Mouse (Mus musculus) liver, embryonic 12.5 days (tissue): ENCODE results near the gene Gucd1. TPM values are rescaled to one million over a fixed set of nuclear protein-coding genes. Genes with fewer than 3 reads are reported as not detected.
"Not testable (repeated sequence)": the region's sequence is repeated elsewhere in the genome, so short reads cannot be mapped to it uniquely, and the experiment has no call there.

Experiments
- ATAC-seq: fragments of 200-750 bp; cut with Nextera tagmentation; 2 replicates; pipeline ENCODE4 v1.8.0; 2017; ENCODE audit warnings: moderate number of reproducible peaks, mild to moderate bottlenecking, moderate library complexity
- H3K27ac ChIP-seq: fragments of 300-500 bp; sonication (generic); 2 replicates; pipeline ENCODE4 v1.5.1; 2016; ENCODE audit warnings: mild to moderate bottlenecking
- H3K27me3 ChIP-seq: fragments of 300-500 bp; sonication (generic); replicated peaks from 2 replicates; pipeline ENCODE4 v1.6.1; 2016; ENCODE audit warnings: mild to moderate bottlenecking, moderate library complexity
- H3K36me3 ChIP-seq: fragments of 300-500 bp; sonication (generic); 2 replicates; pipeline ENCODE4 v1.6.1; 2016; ENCODE audit warnings: mild to moderate bottlenecking, moderate library complexity
- H3K4me1 ChIP-seq: fragments of 300-500 bp; sonication (generic); 2 replicates; pipeline ENCODE4 v1.6.1; 2016
- H3K4me2 ChIP-seq: fragments of 300-500 bp; sonication (generic); 2 replicates; pipeline ENCODE4 v1.6.1; 2016; ENCODE audit warnings: mild to moderate bottlenecking, moderate library complexity
- H3K4me3 ChIP-seq: fragments of 300-500 bp; sonication (generic); 2 replicates; pipeline ENCODE4 v1.5.1; 2016; ENCODE audit warnings: mild to moderate bottlenecking, moderate library complexity
- H3K9ac ChIP-seq: fragments of 300-500 bp; sonication (generic); 2 replicates; pipeline ENCODE4 v1.6.1; 2016; ENCODE audit warnings: mild to moderate bottlenecking, moderate library complexity
- H3K9me3 ChIP-seq: fragments of 300-500 bp; sonication (generic); replicated peaks from 2 replicates; pipeline ENCODE4 v1.6.1; 2016; ENCODE audit warnings: mild to moderate bottlenecking, moderate library complexity
- WGBS: fragments of 180-500 bp; shearing (Covaris S2); methylation state at CpG from one replicate; pipeline ENCODE4 v1.1.7; 2016; ENCODE audit not compliant: insufficient replicate concordance; 5-methylcytosine and 5-hydroxymethylcytosine counted together
- polyA plus RNA-seq: library from polyadenylated mRNA; unstranded; fragments of >200 nt; fragmentation: Nextera tagmentation; extraction: Ambion mirVana; gene quantifications from 2 replicates; pipeline ENCODE4 v1.2.1, GENCODE M21; 2016

Gucd1 gene
- polyA plus RNA-seq, 1 experiment from 2014 or later: 50.5 TPM

GRCm38 (mm10) chr10:75417363-75418042 is 100.3 kb downstream of the Gucd1 start:
- no peak overlapping the region for H3K4me2 ChIP-seq
- no peaks in the 10 kb centered on the region for H3K9me3 ChIP-seq
- WGBS: 80% methylated on average over 8 of the region's 8 CpGs
- H3K4me3 ChIP-seq: no peak overlapping the region
- no peaks in the 10 kb centered on the region for H3K27me3 ChIP-seq
- no peak overlapping the region for H3K27ac ChIP-seq
- no peak for ATAC-seq
- no peak overlapping the region for H3K9ac ChIP-seq
- no peaks in the 10 kb centered on the region for H3K4me1 ChIP-seq
- H3K36me3 ChIP-seq: no peaks in the 10 kb centered on the region

GRCm38 (mm10) chr10:75414925-75415324 is 102.8 kb downstream of the Gucd1 start:
- 72% methylated on average over 7 of the region's 7 CpGs for WGBS

GRCm38 (mm10) chr10:75412114-75413103 is 105.4 kb downstream of the Gucd1 start:
- H3K4me3 ChIP-seq: no peak overlapping the region
- H3K9me3 ChIP-seq: no peaks in the 10 kb centered on the region
- H3K4me1 ChIP-seq: peaks cover 8% of the 10 kb centered on the region; the same call in 1 of the 2 replicates
- ATAC-seq: peak; percentile 53
- no peaks in the 10 kb centered on the region for H3K36me3 ChIP-seq
- 70% methylated on average over 27 of the region's 27 CpGs for WGBS
- peak overlapping the region; percentile 69 for H3K27ac ChIP-seq
- H3K9ac ChIP-seq: no peak overlapping the region
- H3K27me3 ChIP-seq: no peaks in the 10 kb centered on the region
- no peak overlapping the region for H3K4me2 ChIP-seq

More at GRCm38 (mm10) chr10:75414925-75415324, 102.8 kb downstream of the Gucd1 start:
- Histone ChIP-seq H3K36me3 (no peaks in the 10 kb centered on the region), H3K27ac (no peak overlapping the region), H3K4me3 (no peak overlapping the region), H3K4me1 (peaks cover 8% of the 10 kb centered on the region; the same call in 1 of the 2 replicates), H3K9ac (no peak overlapping the region), H3K9me3 (no peaks in the 10 kb centered on the region), H3K27me3 (no peaks in the 10 kb centered on the region), H3K4me2 (no peak overlapping the region)
- ATAC-seq: no peak

GRCm38 (mm10) chr10:75411343-75412113 is 106.2 kb downstream of the Gucd1 start:
- not testable (repeated sequence) for H3K4me2 ChIP-seq, H3K27me3 ChIP-seq, H3K36me3 ChIP-seq, H3K4me1 ChIP-seq, H3K9me3 ChIP-seq, H3K4me3 ChIP-seq
- ATAC-seq: peak; percentile 68
- 24% methylated on average over 9 of the region's 10 CpGs for WGBS
- Histone ChIP-seq H3K9ac (0 out of 2 replicates have a peak overlapping the region, but pooled peaks have one; percentile 7), H3K27ac (peak overlapping the region; percentile 69)

- H3K4me3 ChIP-seq: no peak overlapping the region
- no peak for ATAC-seq
- no peaks in the 10 kb centered on the region for H3K9me3 ChIP-seq
- no peak overlapping the region for H3K9ac ChIP-seq
- H3K27ac ChIP-seq: peak overlapping the region; percentile 10; the same call in 1 of the 2 replicates
- WGBS: 70% methylated on average over 4 of the region's 4 CpGs
- no peaks in the 10 kb centered on the region for H3K27me3 ChIP-seq
- no peak overlapping the region for H3K4me2 ChIP-seq
- peaks cover 11% of the 10 kb centered on the region; the same call in 1 of the 2 replicates for H3K4me1 ChIP-seq
- H3K36me3 ChIP-seq: no peaks in the 10 kb centered on the region
Measured at GRCm38 (mm10) chr10:75407741-75408140, 110.0 kb downstream of the Gucd1 start.

GRCm38 (mm10) chr10:75406755-75407154 is 111.0 kb downstream of the Gucd1 start:
- Histone ChIP-seq H3K9ac (no peak overlapping the region), H3K36me3 (no peaks in the 10 kb centered on the region), H3K27me3 (no peaks in the 10 kb centered on the region), H3K4me3 (no peak overlapping the region), H3K9me3 (no peaks in the 10 kb centered on the region), H3K4me2 (no peak overlapping the region), H3K27ac (no peak overlapping the region), H3K4me1 (peaks cover 11% of the 10 kb centered on the region; the same call in 1 of the 2 replicates)
- peak; percentile 62; the same call in 1 of the 2 replicates for ATAC-seq
- 61% methylated on average over 13 of the region's 13 CpGs for WGBS

- Histone ChIP-seq H3K9ac (no peak overlapping the region), H3K4me1 (peaks cover 7% of the 10 kb centered on the region; the same call in 1 of the 2 replicates), H3K27me3 (no peaks in the 10 kb centered on the region), H3K27ac (no peak overlapping the region), H3K4me2 (no peak overlapping the region), H3K9me3 (no peaks in the 10 kb centered on the region), H3K36me3 (no peaks in the 10 kb centered on the region), H3K4me3 (no peak overlapping the region)
- ATAC-seq: no peak
- WGBS: 73% methylated on average over 8 of the region's 8 CpGs
Measured at GRCm38 (mm10) chr10:75405916-75406315, 111.9 kb downstream of the Gucd1 start.

- 67% methylated on average over 4 of the region's 4 CpGs for WGBS
Measured at GRCm38 (mm10) chr10:75400958-75401357, 116.8 kb downstream of the Gucd1 start, which contains the start of gene Upb1. TSS of gene Upb1 (plus strand) at chr10:75401115.

GRCm38 (mm10) chr10:75396966-75397365 is 120.8 kb downstream of the Gucd1 start:
- H3K9me3 ChIP-seq: no peaks in the 10 kb centered on the region
- no peak overlapping the region for H3K4me3 ChIP-seq
- peaks cover 10% of the 10 kb centered on the region for H3K4me1 ChIP-seq
- no peaks in the 10 kb centered on the region for H3K27me3 ChIP-seq
- 12% methylated on average over 14 of the region's 14 CpGs for WGBS
- H3K36me3 ChIP-seq: no peaks in the 10 kb centered on the region
- ATAC-seq: peak; percentile 60
- no peak overlapping the region for H3K27ac ChIP-seq
- no peak overlapping the region for H3K9ac ChIP-seq
- peak overlapping the region; percentile 46 for H3K4me2 ChIP-seq

More at GRCm38 (mm10) chr10:75400958-75401357, 116.8 kb downstream of the Gucd1 start, which contains the start of gene Upb1:
- Histone ChIP-seq H3K36me3 (no peaks in the 10 kb centered on the region), H3K9me3 (no peaks in the 10 kb centered on the region), H3K4me1 (peaks cover 10% of the 10 kb centered on the region), H3K4me2 (no peak within 1 kb of the TSS), H3K27me3 (no peaks in the 10 kb centered on the region), H3K9ac (no peak within 1 kb of the TSS), H3K27ac (no peak within 1 kb of the TSS), H3K4me3 (no peak within 1 kb of the TSS)
- ATAC-seq: no peak

GRCm38 (mm10) chr10:75394796-75395195 is 123.0 kb downstream of the Gucd1 start:
- Histone ChIP-seq H3K4me3 (no peak overlapping the region), H3K27me3 (no peaks in the 10 kb centered on the region), H3K27ac (no peak overlapping the region), H3K36me3 (no peaks in the 10 kb centered on the region), H3K9me3 (no peaks in the 10 kb centered on the region), H3K9ac (no peak overlapping the region), H3K4me2 (no peak overlapping the region), H3K4me1 (peaks cover 10% of the 10 kb centered on the region)
- 75% methylated on average over 8 of the region's 8 CpGs for WGBS
- no peak for ATAC-seq

GRCm38 (mm10) chr10:75390832-75391231 is 126.9 kb downstream of the Gucd1 start:
- Histone ChIP-seq H3K4me2 (no peak overlapping the region), H3K4me3 (no peak overlapping the region), H3K4me1 (no peaks in the 10 kb centered on the region), H3K36me3 (no peaks in the 10 kb centered on the region), H3K27me3 (no peaks in the 10 kb centered on the region), H3K9me3 (no peaks in the 10 kb centered on the region; the same call in 1 of the 2 replicates), H3K9ac (no peak overlapping the region), H3K27ac (no peak overlapping the region)
- ATAC-seq: no peak
- WGBS: 61% methylated on average over 4 of the region's 4 CpGs
